Mouse (Mus musculus) CH12.LX (cell line): ENCODE results near the gene Ttc39b.

Experiments
- CTCF ChIP-seq, 2 experiments: IDR thresholded peaks in 1 of 2; conservative IDR thresholded peaks in 1 of 2; 2 replicates each; pipeline ENCODE4 v1.5.1; 2011 to 2012; ENCODE audit warnings: low read depth in 2 of 2, low read length in 2 of 2, improper control_type of control experiment in 1 of 2, inconsistent platforms in 1 of 2, mild to moderate bottlenecking in 1 of 2, moderate library complexity in 1 of 2
- ELF1 ChIP-seq: IDR thresholded peaks from 2 replicates; pipeline ENCODE4 v1.6.1; 2014; ENCODE audit warnings: low read depth, mild to moderate bottlenecking, inconsistent platforms, low read length, improper control_type of control experiment
- EP300 ChIP-seq: IDR thresholded peaks from 2 replicates; pipeline ENCODE4 v1.6.1; 2011; ENCODE audit warnings: low read length, improper control_type of control experiment
- ETS1 ChIP-seq: conservative IDR thresholded peaks from 2 replicates; pipeline ENCODE4 v1.6.1; 2012; ENCODE audit warnings: low read depth, mild to moderate bottlenecking, inconsistent platforms, low read length, improper control_type of control experiment, moderate library complexity
- IRF4 ChIP-seq: IDR thresholded peaks from 2 replicates; pipeline ENCODE4 v1.6.1; 2014; ENCODE audit warnings: low read depth, mild to moderate bottlenecking, inconsistent platforms, low read length, improper control_type of control experiment
- MXI1 ChIP-seq: IDR thresholded peaks from 2 replicates; pipeline ENCODE4 v1.6.1; 2011; ENCODE audit warnings: mild to moderate bottlenecking, low read depth, low read length, improper control_type of control experiment
- NRF1 ChIP-seq: IDR thresholded peaks from 2 replicates; pipeline ENCODE4 v1.6.1; 2014; ENCODE audit warnings: low read depth, mild to moderate bottlenecking, inconsistent platforms, low read length, improper control_type of control experiment, moderate library complexity
- PAX5 ChIP-seq: IDR thresholded peaks from 2 replicates; pipeline ENCODE4 v1.6.1; 2012; ENCODE audit warnings: low read length, inconsistent platforms, mixed read lengths
- POLR2A ChIP-seq: IDR thresholded peaks from 2 replicates; pipeline ENCODE4 v1.6.1; 2011; ENCODE audit warnings: low read depth, mild to moderate bottlenecking, improper control_type of control experiment, low read length
- POLR2AphosphoS2 ChIP-seq: IDR thresholded peaks from 2 replicates; pipeline ENCODE4 v1.6.1; 2011; ENCODE audit warnings: low read depth, low read length, improper control_type of control experiment
- TCF12 ChIP-seq: IDR thresholded peaks from 2 replicates; pipeline ENCODE4 v1.6.1; 2014; ENCODE audit warnings: low read depth, mild to moderate bottlenecking, inconsistent platforms, low read length, improper control_type of control experiment
- USF1 ChIP-seq: IDR thresholded peaks from 2 replicates; pipeline ENCODE4 v1.6.1; 2014; ENCODE audit warnings: low read depth, mild to moderate bottlenecking, inconsistent platforms, low read length, improper control_type of control experiment
- ZC3H11A ChIP-seq: IDR thresholded peaks from 2 replicates; pipeline ENCODE4 v1.6.1; 2012; ENCODE audit warnings: low read depth, mild to moderate bottlenecking, inconsistent platforms, low read length, improper control_type of control experiment

DNA sequence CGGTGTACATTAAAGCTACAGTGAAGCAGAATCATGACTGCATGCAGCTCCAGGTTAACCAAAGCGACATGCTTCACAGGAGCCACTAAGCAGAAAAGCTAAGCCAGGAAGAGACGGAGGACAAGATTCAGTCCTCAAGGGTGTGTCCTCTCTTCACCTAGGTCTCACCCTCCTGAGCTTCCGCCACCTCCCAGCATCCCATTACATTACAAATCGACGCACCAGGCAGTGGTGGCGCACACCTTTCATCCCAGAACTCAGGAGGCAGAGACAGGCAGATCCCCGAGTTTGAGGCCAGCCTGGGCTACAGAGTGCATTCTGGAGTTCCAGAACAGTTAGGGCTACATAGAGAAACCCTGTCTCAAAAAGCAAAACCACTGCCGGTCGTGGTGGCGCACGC, 29.2 kb upstream of the Ttc39b start:
- TF ChIP-seq PAX5 (no peak), POLR2A (no peak), CTCF (conservative IDR thresholded peaks at IDR 0.05 in 1 of 2, IDR thresholded peaks at IDR 0.05 in 1 of 2; ENCODE audit: low read depth in 2 of 2, low read length in 2 of 2) (no peak), ELF1 (no peak), USF1 (no peak), IRF4 (no peak), MXI1 (no peak), ZC3H11A (no peak), ETS1 (no peak), EP300 (no peak), NRF1 (no peak), TCF12 (no peak), POLR2AphosphoS2 (no peak)
